Mouse (Mus musculus): ENCODE data around the gene 1700012B09Rik.
A peak's percentile ranks its signal among the peaks of the same experiment; 100 is the strongest.

GRCm38 (mm10) chr9:14784039-14785002, 13.5 kb upstream of the 1700012B09Rik start, which contains the start of the genes Mre11a and Ankrd49:
- TF ChIP-seq POLR2A (IDR thresholded peaks at IDR 0.05; ENCODE audit: borderline replicate concordance, control insufficient read depth, low read depth, low read length) (peak; percentile 68; the same call in 1 of the 2 replicates), CTCF (IDR thresholded peaks at IDR 0.05; ENCODE audit: control insufficient read depth, insufficient read depth, low read length) (no peak; the same call in 1 of the 2 replicates)
